Mouse (Mus musculus): ENCODE measurements around the gene Palm. TPM values are rescaled to one million over a fixed set of nuclear protein-coding genes. Genes with fewer than 3 reads are reported as not detected.

Gene Palm
- polyA plus RNA-seq, 1 experiment: 34.2 TPM

- Histone ChIP-seq H3K4me3 (replicated peaks; ENCODE audit: extremely low read depth, low read depth, low read length) (no peak overlapping the region), H3K4me1 (ENCODE audit: control insufficient read depth, insufficient read depth, low read length) (no peaks in the 10 kb centered on the region)
- DNase-seq: no peak
- no peak for TF ChIP-seq POLR2A (IDR thresholded peaks at IDR 0.05; ENCODE audit: borderline replicate concordance, extremely low read depth, low read depth, low read length)
- no peak for TF ChIP-seq CTCF (IDR thresholded peaks at IDR 0.05; ENCODE audit: insufficient read depth, low read length)
- 73% methylated on average over 9 of the region's 9 CpGs for WGBS
Measured at GRCm38 (mm10) chr10:79832786-79833181, 39.4 kb downstream of the Palm start.

GRCm38 (mm10) chr10:79834769-79835398 lies 41.5 kb downstream of the Palm start:
- peak; percentile 79 for DNase-seq
- no peak for TF ChIP-seq POLR2A (IDR thresholded peaks at IDR 0.05; ENCODE audit: borderline replicate concordance, extremely low read depth, low read depth, low read length)
- TF ChIP-seq CTCF (IDR thresholded peaks at IDR 0.05; ENCODE audit: insufficient read depth, low read length): peak; percentile 92
- no peak overlapping the region for H3K4me3 ChIP-seq (replicated peaks; ENCODE audit: extremely low read depth, low read depth, low read length)
- 19% methylated on average over 9 of the region's 9 CpGs for WGBS
- H3K4me1 ChIP-seq (ENCODE audit: control insufficient read depth, insufficient read depth, low read length): peaks cover 3% of the 10 kb centered on the region; the same call in 1 of the 2 replicates

GRCm38 (mm10) chr10:79836918-79837317 lies 43.5 kb downstream of the Palm start:
- peaks cover 6% of the 10 kb centered on the region for H3K4me1 ChIP-seq (ENCODE audit: control insufficient read depth, insufficient read depth, low read length)
- 97% methylated on average over 3 of the region's 3 CpGs for WGBS
- no peak overlapping the region for H3K4me3 ChIP-seq (replicated peaks; ENCODE audit: extremely low read depth, low read depth, low read length)
- TF ChIP-seq POLR2A (IDR thresholded peaks at IDR 0.05; ENCODE audit: borderline replicate concordance, extremely low read depth, low read depth, low read length): no peak
- TF ChIP-seq CTCF (IDR thresholded peaks at IDR 0.05; ENCODE audit: insufficient read depth, low read length): no peak
- DNase-seq: no peak

GRCm38 (mm10) chr10:79838151-79838550 lies 44.8 kb downstream of the Palm start:
- no peak overlapping the region for H3K4me3 ChIP-seq (replicated peaks; ENCODE audit: extremely low read depth, low read depth, low read length)
- peaks cover 6% of the 10 kb centered on the region for H3K4me1 ChIP-seq (ENCODE audit: control insufficient read depth, insufficient read depth, low read length)
- WGBS: 27% methylated on average over 2 of the region's 2 CpGs
- TF ChIP-seq POLR2A (IDR thresholded peaks at IDR 0.05; ENCODE audit: borderline replicate concordance, extremely low read depth, low read depth, low read length) (no peak), CTCF (IDR thresholded peaks at IDR 0.05; ENCODE audit: insufficient read depth, low read length) (no peak)
- no peak for DNase-seq

GRCm38 (mm10) chr10:79840091-79840490 lies 46.7 kb downstream of the Palm start:
- no peak overlapping the region for H3K4me3 ChIP-seq (replicated peaks; ENCODE audit: extremely low read depth, low read depth, low read length)

GRCm38 (mm10) chr10:79840644-79841551 lies 47.5 kb downstream of the Palm start:
- whole genome bisulfite sequencing: 1% methylated on average over 24 of the region's 24 CpGs
- 0 out of 2 replicates have a peak, but pooled peaks have one; percentile 11 for TF ChIP-seq CTCF (IDR thresholded peaks at IDR 0.05; ENCODE audit: insufficient read depth, low read length)
- peak; percentile 77; the same call in 1 of the 2 replicates for TF ChIP-seq POLR2A (IDR thresholded peaks at IDR 0.05; ENCODE audit: borderline replicate concordance, extremely low read depth, low read depth, low read length)
- Histone ChIP-seq H3K4me1 (ENCODE audit: control insufficient read depth, insufficient read depth, low read length) (peaks cover 6% of the 10 kb centered on the region), H3K4me3 (replicated peaks; ENCODE audit: extremely low read depth, low read depth, low read length) (peak overlapping the region; percentile 76)
- peak; percentile 74 for DNase-seq

More at GRCm38 (mm10) chr10:79840091-79840490, 46.7 kb downstream of the Palm start:
- no peak for DNase-seq
- TF ChIP-seq POLR2A (IDR thresholded peaks at IDR 0.05; ENCODE audit: borderline replicate concordance, extremely low read depth, low read depth, low read length) (no peak), CTCF (IDR thresholded peaks at IDR 0.05; ENCODE audit: insufficient read depth, low read length) (no peak)
- 94% methylated on average over 3 of the region's 3 CpGs for whole genome bisulfite sequencing
- peaks cover 6% of the 10 kb centered on the region for H3K4me1 ChIP-seq (ENCODE audit: control insufficient read depth, insufficient read depth, low read length)

GRCm38 (mm10) chr10:79842322-79842721 lies 49.0 kb downstream of the Palm start:
- TF ChIP-seq POLR2A (IDR thresholded peaks at IDR 0.05; ENCODE audit: borderline replicate concordance, extremely low read depth, low read depth, low read length): no peak
- TF ChIP-seq CTCF (IDR thresholded peaks at IDR 0.05; ENCODE audit: insufficient read depth, low read length): no peak
- no peak overlapping the region for H3K4me3 ChIP-seq (replicated peaks; ENCODE audit: extremely low read depth, low read depth, low read length)
- WGBS: 57% methylated on average over 3 of the region's 3 CpGs
- H3K4me1 ChIP-seq (ENCODE audit: control insufficient read depth, insufficient read depth, low read length): peaks cover 6% of the 10 kb centered on the region
- no peak for DNase-seq

GRCm38 (mm10) chr10:79843476-79843875 lies 50.1 kb downstream of the Palm start:
- no peak for DNase-seq
- 53% methylated on average over 6 of the region's 6 CpGs for WGBS
- Histone ChIP-seq H3K4me1 (ENCODE audit: control insufficient read depth, insufficient read depth, low read length) (peaks cover 3% of the 10 kb centered on the region), H3K4me3 (replicated peaks; ENCODE audit: extremely low read depth, low read depth, low read length) (no peak overlapping the region)
- TF ChIP-seq POLR2A (IDR thresholded peaks at IDR 0.05; ENCODE audit: borderline replicate concordance, extremely low read depth, low read depth, low read length) (no peak), CTCF (IDR thresholded peaks at IDR 0.05; ENCODE audit: insufficient read depth, low read length) (no peak)

- no peak for DNase-seq
- Histone ChIP-seq H3K4me1 (ENCODE audit: control insufficient read depth, insufficient read depth, low read length) (peaks cover under 1% of the 10 kb centered on the region), H3K4me3 (replicated peaks; ENCODE audit: extremely low read depth, low read depth, low read length) (no peak overlapping the region)
- TF ChIP-seq CTCF (IDR thresholded peaks at IDR 0.05; ENCODE audit: insufficient read depth, low read length) (no peak), POLR2A (IDR thresholded peaks at IDR 0.05; ENCODE audit: borderline replicate concordance, extremely low read depth, low read depth, low read length) (no peak)
- WGBS: 63% methylated on average over 5 of the region's 5 CpGs
Measured at GRCm38 (mm10) chr10:79846553-79846952, 53.2 kb downstream of the Palm start.
